Mouse (Mus musculus) ES-Bruce4 (cell line): ENCODE results near the gene Fer.

ENCODE experiments used
- CTCF ChIP-seq: IDR thresholded peaks from one replicate; pipeline ENCODE4 v1.8.1; 2011; ENCODE audit warnings: low read depth, low read length
- EP300 ChIP-seq: IDR thresholded peaks from 2 replicates; pipeline ENCODE4 v1.6.1; 2011; ENCODE audit warnings: low read depth, low read length; ENCODE audit not compliant: insufficient read depth
- POLR2A ChIP-seq: IDR thresholded peaks from one replicate; pipeline ENCODE4 v1.8.1; 2011; ENCODE audit warnings: low read length; ENCODE audit not compliant: insufficient read depth

DNA sequence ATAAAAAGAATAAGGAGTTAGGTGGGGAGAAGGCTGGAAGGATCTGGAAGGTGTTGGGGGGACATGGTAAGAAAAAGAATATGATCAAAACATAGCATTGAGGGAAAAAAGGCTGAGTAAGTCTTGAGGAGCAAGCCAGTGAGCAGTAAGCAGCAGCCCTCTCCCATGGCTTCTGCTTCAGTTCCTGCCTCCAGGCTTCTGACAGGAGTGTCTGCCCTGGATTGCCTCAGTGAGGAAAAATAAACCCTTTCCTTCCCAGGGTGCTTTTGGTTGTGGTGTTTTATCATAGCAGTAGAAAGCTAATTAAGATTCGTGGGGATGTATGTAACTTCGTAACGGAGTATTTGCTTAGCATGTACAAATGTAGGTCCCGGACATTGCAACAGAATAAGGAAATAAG lies 38.7 kb upstream of the Fer start:
- TF ChIP-seq CTCF (no peak), POLR2A (no peak), EP300 (no peak)
